Mouse (Mus musculus) G1E (cell line): ENCODE data around the gene Panx3.

Experiments used
- CTCF ChIP-seq: IDR thresholded peaks from 2 replicates; pipeline ENCODE4 v1.5.1; 2012; ENCODE audit warnings: low read depth, low read length, inconsistent platforms, mixed read lengths
- GATA1 ChIP-seq: IDR thresholded peaks from 2 replicates; pipeline ENCODE4 v1.6.1; 2012; ENCODE audit warnings: borderline replicate concordance, low read length, inconsistent platforms, mixed read lengths
- POLR2AphosphoS5 ChIP-seq: IDR thresholded peaks from 2 replicates; pipeline ENCODE4 v1.6.1; 2012; ENCODE audit warnings: low read depth, low read length, inconsistent platforms; ENCODE audit not compliant: insufficient replicate concordance
- TAL1 ChIP-seq: conservative IDR thresholded peaks from 2 replicates; pipeline ENCODE4 v1.6.1; 2012; ENCODE audit warnings: low read depth, low read length, inconsistent platforms, mixed read lengths

DNA sequence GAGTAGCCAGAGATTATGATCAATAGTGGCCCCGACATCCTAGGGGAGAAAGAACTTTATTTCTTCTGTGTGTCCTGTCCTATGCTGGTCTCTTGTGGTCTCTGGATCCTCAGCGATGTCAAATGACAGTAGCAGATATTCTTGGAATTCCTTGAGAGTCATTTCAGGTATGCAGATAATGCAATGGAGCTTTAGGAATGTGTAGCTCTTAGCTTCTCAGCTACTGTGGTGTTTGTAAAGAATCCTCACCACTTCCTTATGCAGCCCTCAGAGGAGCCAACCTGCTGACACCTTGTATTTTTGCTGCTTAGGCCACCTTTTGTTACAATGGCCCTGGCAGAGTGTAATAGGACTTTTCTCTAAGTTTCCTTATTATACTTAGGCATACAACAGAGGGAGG is 4.4 kb downstream of the Panx3 start:
- TF ChIP-seq GATA1 (no peak), TAL1 (no peak), CTCF (no peak), POLR2AphosphoS5 (no peak)
